In the genomic region with DNA sequence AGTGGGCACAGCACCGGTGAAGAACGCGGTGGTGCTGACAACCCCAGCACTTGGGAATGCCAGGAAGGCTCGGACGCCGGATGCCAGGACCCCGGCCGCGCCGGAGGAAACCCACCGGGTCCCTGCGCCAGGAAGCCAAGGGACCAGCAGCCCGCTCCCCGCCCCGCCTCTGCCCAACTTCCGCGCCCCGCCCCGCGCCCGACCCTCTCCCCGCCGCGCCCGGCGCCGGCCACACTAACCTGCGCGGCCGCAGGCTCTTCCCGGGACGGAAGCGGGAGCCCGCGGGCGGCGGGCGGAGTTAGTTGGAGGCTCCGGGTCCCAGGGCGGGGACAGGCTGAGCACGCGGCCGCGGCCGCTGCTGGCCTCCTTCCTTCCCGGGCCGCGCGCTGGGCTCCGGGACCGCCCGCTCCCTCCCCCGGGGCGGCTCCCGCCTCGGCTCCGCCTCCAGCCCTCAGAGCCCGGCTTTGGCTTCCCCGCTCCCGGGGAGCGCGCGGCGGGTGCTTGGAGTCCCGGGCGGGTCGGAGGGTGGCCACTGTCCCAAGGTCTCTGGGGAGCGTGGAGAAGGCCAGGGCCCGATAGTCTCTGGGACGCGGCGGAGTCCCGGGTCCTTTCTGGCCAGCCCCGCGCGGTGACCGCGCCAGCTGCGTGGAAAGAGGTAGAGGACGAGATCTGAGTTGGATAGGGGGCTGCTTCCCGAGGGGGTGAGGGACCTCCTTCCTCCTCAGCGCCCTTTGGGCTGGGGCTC, we compare ENCODE assay signal across 8 mouse cellular contexts. TPM values are rescaled to one million over a fixed set of nuclear protein-coding genes. Genes with fewer than 3 reads are reported as not detected.
DNase-seq lines count a peak whose midpoint lies in the region; ATAC-seq and TF ChIP-seq lines count a peak whose summit lies in the region.

A gene (minus strand): TSS at position 401 of the 745 bp plus-strand sequence.

- no peaks in the 10 kb centered on the region for H3K9me3 ChIP-seq in hindbrain, postnatal 0 days (ENCODE audit: low read length)

- ATAC-seq in hindbrain, postnatal 0 days, result peak; percentile 93

- H3K4me3 ChIP-seq in hindbrain, postnatal 0 days (ENCODE audit: low read length), result peak within 1 kb of the TSS; percentile 87
- peak within 1 kb of the TSS; percentile 70 for H3K4me3 ChIP-seq in macrophage (ENCODE audit: inconsistent target)

- no peaks in the 10 kb centered on the region; the same call in none of the 2 replicates for H3K79me2 ChIP-seq in macrophage (ENCODE audit: inconsistent target)

- no peaks in the 10 kb centered on the region for H3K36me3 ChIP-seq in hindbrain, postnatal 0 days (ENCODE audit: insufficient read depth, low read length)
- no peaks in the 10 kb centered on the region for H3K36me3 ChIP-seq in macrophage (ENCODE audit: inconsistent target)

- 1% methylated on average over 57 of the region's 82 CpGs for WGBS in hindbrain, postnatal 0 days
- under 1% methylated on average over 75 of the region's 82 CpGs for WGBS in macrophage (ENCODE audit: missing documents)

- peak within 1 kb of the TSS; percentile 92 for H3K4me2 ChIP-seq in hindbrain, postnatal 0 days (ENCODE audit: low read depth, low read length)

- TF ChIP-seq CTCF in hindbrain, postnatal 0 days (IDR thresholded peaks at IDR 0.05; ENCODE audit: low read depth), result no peak

- H3K27me3 ChIP-seq in hindbrain, postnatal 0 days (ENCODE audit: insufficient read depth, low read length), result no peaks in the 10 kb centered on the region

- H3K27ac ChIP-seq in hindbrain, postnatal 0 days, result peak within 1 kb of the TSS; percentile 76
- peak within 1 kb of the TSS; percentile 27; the same call in 1 of the 2 replicates for H3K27ac ChIP-seq in macrophage

- peak; percentile 95 to 97 for DNase-seq in adrenal gland, adult (ENCODE audit: inconsistent age in 2 of 2, low spot score in 1 of 2)
- peak; percentile 77 for DNase-seq in embryo, embryonic 10 days (ENCODE audit: low spot score)
- DNase-seq in gastrocnemius, postnatal 10 days, result peak; percentile 86
- DNase-seq in hindbrain, postnatal 0 days (ENCODE audit: low spot score), result peak; percentile 80
- DNase-seq in left cerebral cortex, adult 8-10 months (ENCODE audit: low spot score in 2 of 2), result peak; percentile 37 to 69
- DNase-seq in right cerebral cortex, adult 18-20 months, result peak; percentile 85
- peak; percentile 43 for DNase-seq in urinary bladder, postnatal 10 days (ENCODE audit: low spot score)

- peak within 1 kb of the TSS; percentile 84 for H3K9ac ChIP-seq in hindbrain, postnatal 0 days (replicated peaks; ENCODE audit: low read length)

- H3K4me1 ChIP-seq in hindbrain, postnatal 0 days (ENCODE audit: insufficient read depth, low read length), result 0 out of 2 replicates have a peak, but pooled peaks cover 4% of the 10 kb centered on the region

RNA-seq across cellular contexts. Expression of the gene that starts here (rescaled TPM):
- total RNA-seq in gastrocnemius, postnatal 10 days (2021), result 10 to 100 TPM; 85.6 to 88.1 TPM
- total RNA-seq in hindbrain, postnatal 0 days (2014; rRNA removed), result 76.8 and 77.3 TPM in 2 replicates
- polyA plus RNA-seq in hindbrain, postnatal 0 days (2015; fragmentation: Nextera tagmentation; extraction: Ambion mirVana), result 40.8 and 44.7 TPM in 2 replicates
- total RNA-seq in left cerebral cortex, adult 8-10 months (2022), result 100 to 1,000 TPM; 216 to 256 (median 234) TPM
- 100 to 1,000 TPM in 10 of 26 experiments, 10 to 100 TPM in 16; 26.6 to 528 (median 87.6) TPM for total RNA-seq in macrophage (2018; cell fraction: chromatin; rRNA removed)
- 10 to 100 TPM in 25 of 26 experiments, 1 to 10 TPM in 1; 7.6 to 56.8 (median 24.3) TPM for total RNA-seq in macrophage (2018; cell fraction: cytosol; rRNA removed)
- total RNA-seq in macrophage (2018; cell fraction: nucleus; rRNA removed), result 100 to 1,000 TPM in 7 of 26 experiments, 10 to 100 TPM in 19; 24.8 to 268 (median 78.5) TPM
- 19.5 to 50.6 TPM (median 32.9 TPM) in 3 replicates for polyA plus RNA-seq in macrophage (2018)

Comparison
In these comparisons a context has a peak if more than half of its experiments do, and no peak if none do; other contexts are left out.
1. Peak in every context shown above with its lines: DNase-seq, ATAC-seq, H3K4me3 ChIP-seq and H3K27ac ChIP-seq.
2. DNase-seq: peak in every context shown above with its lines; median percentile 96 in adrenal gland, adult; 86 in gastrocnemius, postnatal 10 days; 85 in right cerebral cortex, adult 18-20 months; 80 in hindbrain, postnatal 0 days; 77 in embryo, embryonic 10 days; 53 in left cerebral cortex, adult 8-10 months; 43 in urinary bladder, postnatal 10 days.